Mouse (Mus musculus) MEL (cell line): ENCODE results near the gene Reln.

Experiments
- CTCF ChIP-seq, 3 experiments: IDR thresholded peaks in 2 of 3; conservative IDR thresholded peaks in 1 of 3; 2 replicates each; pipeline ENCODE4 v1.5.1; 2011 to 2012; ENCODE audit warnings: low read length in 3 of 3, low read depth in 2 of 3, mild to moderate bottlenecking in 2 of 3, improper control_type of control experiment in 1 of 3, inconsistent platforms in 1 of 3, mixed read lengths in 1 of 3, moderate library complexity in 1 of 3; ENCODE audit not compliant: control insufficient read depth in 1 of 3, insufficient read depth in 1 of 3, poor library complexity in 1 of 3, severe bottlenecking in 1 of 3
- EP300 ChIP-seq, 2 experiments: IDR thresholded peaks; 2 replicates each; pipeline ENCODE4 v1.6.1; 2011; ENCODE audit warnings: improper control_type of control experiment in 2 of 2, low read length in 2 of 2, low read depth in 1 of 2, mild to moderate bottlenecking in 1 of 2
- GABPA ChIP-seq: IDR thresholded peaks from 2 replicates; pipeline ENCODE4 v1.6.1; 2012; ENCODE audit warnings: low read depth, mild to moderate bottlenecking, inconsistent platforms, low read length, improper control_type of control experiment, moderate library complexity
- JUND ChIP-seq: IDR thresholded peaks from 2 replicates; pipeline ENCODE4 v1.6.1; 2011; ENCODE audit warnings: low read depth, mild to moderate bottlenecking, improper control_type of control experiment, low read length
- POLR2AphosphoS2 ChIP-seq: IDR thresholded peaks from 2 replicates; pipeline ENCODE4 v1.6.1; 2011; ENCODE audit warnings: low read length, improper control_type of control experiment
- USF1 ChIP-seq: IDR thresholded peaks from 2 replicates; pipeline ENCODE4 v1.6.1; 2014; ENCODE audit warnings: low read depth, mild to moderate bottlenecking, inconsistent platforms, low read length, improper control_type of control experiment, moderate library complexity

DNA sequence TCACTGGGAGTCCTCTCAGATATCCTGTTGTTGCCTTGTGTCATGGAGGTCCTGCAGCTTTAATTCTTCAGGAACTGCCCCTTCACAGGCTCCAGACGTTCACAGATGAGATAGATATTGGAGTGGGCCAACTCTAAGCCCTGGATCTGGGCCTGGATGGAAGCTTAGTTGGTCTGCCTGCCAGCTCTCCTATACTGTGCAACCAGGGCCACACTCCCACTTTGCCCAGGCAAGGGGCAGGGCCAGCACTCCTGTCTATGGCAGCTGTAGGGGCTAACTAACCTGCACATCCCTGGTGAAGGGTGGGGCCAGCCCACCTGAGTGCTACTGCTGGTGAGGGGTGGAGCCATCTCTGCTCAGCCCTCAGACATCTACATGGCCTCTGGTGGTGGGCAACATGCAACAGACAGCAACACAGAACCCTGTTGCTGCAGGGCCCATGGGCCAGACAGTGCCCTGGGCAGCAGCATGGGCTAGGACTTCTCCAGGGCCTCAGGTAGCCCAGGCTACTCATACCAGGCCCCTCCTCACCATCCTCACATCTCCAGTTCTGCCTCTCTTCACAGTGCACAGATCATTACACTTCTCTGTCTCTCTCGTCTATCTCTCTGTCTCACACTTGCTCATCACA is 63.9 kb downstream of the Reln start:
- no peak for TF ChIP-seq JUND
- no peak for TF ChIP-seq EP300 (IDR thresholded peaks at IDR 0.05; ENCODE audit: low read depth in 1 of 2, low read length in 2 of 2)
- TF ChIP-seq POLR2AphosphoS2 = no peak
- TF ChIP-seq GABPA = no peak
- TF ChIP-seq USF1 = no peak
- TF ChIP-seq CTCF (IDR thresholded peaks at IDR 0.05 in 2 of 3, conservative IDR thresholded peaks at IDR 0.05 in 1 of 3; ENCODE audit: control insufficient read depth in 1 of 3, insufficient read depth in 1 of 3, low read depth in 2 of 3, low read length in 3 of 3, poor library complexity in 1 of 3, severe bottlenecking in 1 of 3) = no peak
